Mouse (Mus musculus) embryonic facial prominence, embryonic 11.5 days (tissue): ENCODE results near the gene Gm20388. TPM values are rescaled to one million over a fixed set of nuclear protein-coding genes. Genes with fewer than 3 reads are reported as not detected.

Experiments used
- ATAC-seq: fragments of 200-750 bp; cut with Nextera tagmentation; replicated peaks from 2 replicates; pipeline ENCODE4 v1.8.0; 2017; ENCODE audit warnings: low read depth; ENCODE audit not compliant: insufficient number of reproducible peaks, low FRiP score, low TSS enrichment
- DNase-seq: peaks from one replicate; pipeline ENCODE4 v3.0.0-alpha.2; 2015; ENCODE audit warnings: low spot score
- H3K27ac ChIP-seq: fragments of 300-500 bp; sonication (generic); replicated peaks from 2 replicates; pipeline ENCODE4 v1.5.1; 2014; ENCODE audit warnings: mild to moderate bottlenecking, low read depth, low read length, control low read depth
- H3K27me3 ChIP-seq: fragments of 300-500 bp; sonication (generic); 2 replicates; pipeline ENCODE4 v1.6.1; 2014; ENCODE audit warnings: mild to moderate bottlenecking, low read length, moderate library complexity, mixed read lengths; ENCODE audit not compliant: control insufficient read depth, insufficient read depth
- H3K36me3 ChIP-seq: fragments of 300-500 bp; sonication (generic); replicated peaks from 2 replicates; pipeline ENCODE4 v1.6.1; 2014; ENCODE audit warnings: low read depth, mild to moderate bottlenecking, low read length, moderate library complexity, mixed read lengths; ENCODE audit not compliant: control insufficient read depth, insufficient read depth
- H3K4me1 ChIP-seq: fragments of 300-500 bp; sonication (generic); 2 replicates; pipeline ENCODE4 v1.6.1; 2014; ENCODE audit warnings: low read length, mixed read lengths; ENCODE audit not compliant: control insufficient read depth, insufficient read depth
- H3K4me2 ChIP-seq: fragments of 300-500 bp; sonication (generic); 2 replicates; pipeline ENCODE4 v1.6.1; 2014; ENCODE audit warnings: low read depth, mild to moderate bottlenecking, control low read depth, low read length, moderate library complexity
- H3K4me3 ChIP-seq: fragments of 300-500 bp; sonication (generic); 2 replicates; pipeline ENCODE4 v1.5.1; 2014; ENCODE audit warnings: low read depth, low read length, control low read depth
- H3K9ac ChIP-seq: fragments of 300-500 bp; sonication (generic); replicated peaks from 2 replicates; pipeline ENCODE4 v1.6.1; 2014; ENCODE audit warnings: mild to moderate bottlenecking, control low read depth, low read length
- H3K9me3 ChIP-seq: fragments of 300-500 bp; sonication (generic); replicated peaks from 2 replicates; pipeline ENCODE4 v1.6.1; 2016; ENCODE audit warnings: mild to moderate bottlenecking, low read length, inconsistent platforms, mixed read lengths; ENCODE audit not compliant: control insufficient read depth
- WGBS: fragments of 180-500 bp; shearing (Covaris S2); extraction: QIAGEN DNeasy Blood & Tissue Kit; methylation state at CpG from one replicate; pipeline ENCODE4 v1.1.7; 2014; 5-methylcytosine and 5-hydroxymethylcytosine counted together
- polyA plus RNA-seq: library from polyadenylated mRNA; unstranded; fragments of >200 nt; fragmentation: Nextera tagmentation; extraction: Ambion mirVana; gene quantifications from 2 replicates; pipeline ENCODE4 v1.2.1, GENCODE M21; 2014

Gm20388 gene
- polyA plus RNA-seq, 1 experiment from 2014 or later: 3.1 TPM

- Histone ChIP-seq H3K9me3 (no peaks in the 10 kb centered on the region), H3K4me3 (no peak overlapping the region), H3K36me3 (no peaks in the 10 kb centered on the region), H3K27ac (no peak overlapping the region), H3K4me1 (peaks cover 12% of the 10 kb centered on the region), H3K9ac (no peak overlapping the region), H3K4me2 (no peak overlapping the region), H3K27me3 (peaks cover 4% of the 10 kb centered on the region; the same call in 1 of the 2 replicates)
- no peak for ATAC-seq
- 71% methylated on average over 6 of the region's 6 CpGs for WGBS
- no peak for DNase-seq
Observed at GRCm38 (mm10) chr8:122749333-122749958, 2838.8 kb downstream of the Gm20388 start.

- no peak overlapping the region for H3K4me3 ChIP-seq
- H3K36me3 ChIP-seq: no peaks in the 10 kb centered on the region
- DNase-seq (no peak), ATAC-seq (no peak)
- H3K27me3 ChIP-seq: no peaks in the 10 kb centered on the region; the same call in 1 of the 2 replicates
- H3K9ac ChIP-seq: no peak overlapping the region
- no peaks in the 10 kb centered on the region for H3K9me3 ChIP-seq
- WGBS: 81% methylated on average over 5 of the region's 5 CpGs
- H3K4me2 ChIP-seq: no peak overlapping the region
- peaks cover 2% of the 10 kb centered on the region for H3K4me1 ChIP-seq
- no peak overlapping the region for H3K27ac ChIP-seq
Observed at GRCm38 (mm10) chr8:122751342-122751741, 2840.7 kb downstream of the Gm20388 start.

- no peak for ATAC-seq
Observed at GRCm38 (mm10) chr8:122752111-122752721, 2841.6 kb downstream of the Gm20388 start.

GRCm38 (mm10) chr8:122758597-122758996 is 2848.0 kb downstream of the Gm20388 start:
- Histone ChIP-seq H3K4me2 (no peak overlapping the region), H3K27me3 (0 out of 2 replicates have a peak, but pooled peaks cover 2% of the 10 kb centered on the region), H3K4me3 (no peak overlapping the region), H3K4me1 (no peaks in the 10 kb centered on the region), H3K9me3 (no peaks in the 10 kb centered on the region), H3K36me3 (no peaks in the 10 kb centered on the region), H3K27ac (no peak overlapping the region), H3K9ac (no peak overlapping the region)
- DNase-seq: no peak
- ATAC-seq: no peak

More at GRCm38 (mm10) chr8:122752111-122752721, 2841.6 kb downstream of the Gm20388 start:
- no peak for DNase-seq
- H3K9ac ChIP-seq: no peak overlapping the region
- no peak overlapping the region for H3K4me2 ChIP-seq
- WGBS: 88% methylated on average over 29 of the region's 29 CpGs
- no peaks in the 10 kb centered on the region for H3K9me3 ChIP-seq
- no peak overlapping the region for H3K4me3 ChIP-seq
- H3K36me3 ChIP-seq: no peaks in the 10 kb centered on the region
- no peaks in the 10 kb centered on the region for H3K27me3 ChIP-seq
- no peak overlapping the region for H3K27ac ChIP-seq
- H3K4me1 ChIP-seq: no peaks in the 10 kb centered on the region

- 77% methylated on average over 7 of the region's 7 CpGs for WGBS
- H3K27ac ChIP-seq: no peak overlapping the region
Observed at GRCm38 (mm10) chr8:122760116-122760515, 2849.5 kb downstream of the Gm20388 start.

DNA sequence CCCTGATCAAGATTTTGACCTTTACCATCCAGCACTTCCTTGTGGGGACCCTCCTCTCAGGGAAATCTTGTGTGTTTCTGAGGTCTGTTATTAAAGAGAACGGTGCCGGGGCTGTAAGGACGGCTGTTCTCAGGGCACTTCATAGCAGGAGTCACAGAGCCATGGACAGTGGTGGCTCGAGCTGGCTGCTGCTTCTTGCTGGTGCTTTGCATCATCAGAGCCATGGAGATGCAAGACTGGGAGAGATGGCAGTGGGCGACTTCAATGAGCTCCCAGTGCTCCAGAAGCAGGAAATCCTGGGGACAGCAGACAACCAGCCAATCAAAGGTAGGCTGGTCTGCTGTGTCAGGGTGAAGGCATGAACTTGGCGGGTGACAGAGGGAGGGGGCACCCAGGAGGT is 2850.5 kb downstream of the Gm20388 start:
- no peak overlapping the region for H3K27ac ChIP-seq
- ATAC-seq: no peak
- H3K4me1 ChIP-seq: no peaks in the 10 kb centered on the region
- no peak overlapping the region for H3K9ac ChIP-seq
- H3K36me3 ChIP-seq: no peaks in the 10 kb centered on the region
- H3K9me3 ChIP-seq: no peaks in the 10 kb centered on the region
- DNase-seq: no peak
- H3K27me3 ChIP-seq: 0 out of 2 replicates have a peak, but pooled peaks cover 2% of the 10 kb centered on the region
- no peak overlapping the region for H3K4me2 ChIP-seq
- H3K4me3 ChIP-seq: no peak overlapping the region
- WGBS: 72% methylated on average over 6 of the region's 6 CpGs

More at GRCm38 (mm10) chr8:122760116-122760515, 2849.5 kb downstream of the Gm20388 start:
- ATAC-seq: no peak
- no peak overlapping the region for H3K9ac ChIP-seq
- DNase-seq: no peak
- no peaks in the 10 kb centered on the region for H3K9me3 ChIP-seq
- no peak overlapping the region for H3K4me3 ChIP-seq
- no peaks in the 10 kb centered on the region for H3K4me1 ChIP-seq
- no peaks in the 10 kb centered on the region for H3K36me3 ChIP-seq
- 0 out of 2 replicates have a peak, but pooled peaks cover 2% of the 10 kb centered on the region for H3K27me3 ChIP-seq
- H3K4me2 ChIP-seq: no peak overlapping the region

DNA sequence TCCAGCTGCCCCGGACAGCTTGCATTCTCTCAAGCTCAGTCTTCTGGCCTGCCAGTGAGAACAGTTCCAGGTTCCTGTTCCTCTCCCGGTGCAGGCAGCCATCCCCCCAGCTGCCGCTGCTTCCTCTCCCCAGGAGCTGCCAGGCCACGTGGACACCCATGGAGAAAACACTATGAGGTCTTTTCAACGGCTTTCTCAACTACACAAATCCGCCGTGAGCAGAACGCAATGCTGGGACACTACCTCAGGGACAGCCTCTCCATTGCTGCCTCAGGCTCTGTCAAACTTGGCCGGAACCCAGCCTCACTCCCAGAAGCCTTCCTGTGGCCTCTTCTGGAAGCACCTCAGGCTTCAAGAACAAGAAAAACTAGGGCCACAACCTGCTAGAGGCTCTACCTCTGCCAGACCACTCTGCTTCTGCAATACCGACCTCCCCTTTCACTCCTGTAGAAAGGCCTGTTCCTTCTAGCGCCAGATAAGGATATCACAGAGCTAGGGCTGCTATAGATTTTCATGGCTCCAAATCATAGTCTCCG is 2852.2 kb downstream of the Gm20388 start:
- Histone ChIP-seq H3K9ac (no peak overlapping the region), H3K9me3 (no peaks in the 10 kb centered on the region), H3K27me3 (0 out of 2 replicates have a peak, but pooled peaks cover 2% of the 10 kb centered on the region), H3K36me3 (no peaks in the 10 kb centered on the region), H3K4me1 (no peaks in the 10 kb centered on the region), H3K4me3 (no peak overlapping the region), H3K4me2 (no peak overlapping the region), H3K27ac (no peak overlapping the region)
- DNase-seq: no peak
- 56% methylated on average over 12 of the region's 12 CpGs for WGBS
- ATAC-seq: no peak

DNA sequence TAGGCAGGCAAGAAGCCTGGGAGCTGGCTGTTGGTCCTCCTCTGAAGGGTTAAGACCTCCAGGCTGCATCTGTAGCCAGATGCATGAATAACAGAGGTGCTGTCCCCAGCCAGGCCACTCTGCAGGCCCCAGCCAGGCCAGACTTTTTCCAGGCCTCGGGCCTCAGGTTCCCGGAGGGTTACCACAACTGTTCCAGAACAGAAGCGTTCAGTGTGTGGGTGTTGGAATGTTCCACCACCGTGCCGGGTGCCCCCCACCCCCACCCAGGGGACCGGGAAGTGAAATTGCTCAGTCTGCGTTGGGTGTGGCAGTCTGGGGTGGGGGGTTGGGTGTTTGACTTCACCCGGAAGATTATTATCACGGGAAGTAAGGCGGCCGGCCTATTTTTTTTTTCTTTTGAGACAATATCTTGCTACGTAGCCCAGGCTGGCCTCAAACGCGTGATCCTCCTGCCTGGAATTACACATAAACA is 2852.7 kb downstream of the Gm20388 start:
- no peak overlapping the region for H3K4me3 ChIP-seq
- H3K27ac ChIP-seq: no peak overlapping the region
- H3K9me3 ChIP-seq: no peaks in the 10 kb centered on the region
- H3K4me1 ChIP-seq: no peaks in the 10 kb centered on the region
- no peak overlapping the region for H3K4me2 ChIP-seq
- no peaks in the 10 kb centered on the region for H3K36me3 ChIP-seq
- no peak for ATAC-seq
- 82% methylated on average over 14 of the region's 14 CpGs for WGBS
- H3K9ac ChIP-seq: no peak overlapping the region
- H3K27me3 ChIP-seq: 0 out of 2 replicates have a peak, but pooled peaks cover 2% of the 10 kb centered on the region
- no peak for DNase-seq
